Mouse (Mus musculus) stomach, postnatal 0 days (tissue): Measurements from ENCODE around the gene Zfp292. TPM values are rescaled to one million over a fixed set of nuclear protein-coding genes. Genes with fewer than 3 reads are reported as not detected.

Experiments
- ATAC-seq: fragments of 200-750 bp; cut with Nextera tagmentation; 2 replicates; pipeline ENCODE4 v1.8.0; 2017; ENCODE audit not compliant: low FRiP score, low TSS enrichment
- DNase-seq: peaks from one replicate; pipeline ENCODE4 v3.0.0-alpha.2; 2016; ENCODE audit warnings: low spot score
- H3K27ac ChIP-seq: fragments of 300-500 bp; sonication (generic); replicated peaks from 2 replicates; pipeline ENCODE4 v1.5.1; 2014; ENCODE audit warnings: mild to moderate bottlenecking, control low read depth
- H3K27me3 ChIP-seq: fragments of 300-500 bp; sonication (generic); 2 replicates; pipeline ENCODE4 v1.6.1; 2014; ENCODE audit warnings: low read length; ENCODE audit not compliant: control insufficient read depth, insufficient read depth
- H3K36me3 ChIP-seq: fragments of 300-500 bp; sonication (generic); 2 replicates; pipeline ENCODE4 v1.6.1; 2014; ENCODE audit warnings: low read length, mixed read lengths; ENCODE audit not compliant: control insufficient read depth, insufficient read depth
- H3K4me1 ChIP-seq: fragments of 300-500 bp; sonication (generic); replicated peaks from 2 replicates; pipeline ENCODE4 v1.6.1; 2014; ENCODE audit warnings: antibody characterized with exemption; ENCODE audit not compliant: control insufficient read depth, insufficient read depth
- H3K4me2 ChIP-seq: fragments of 300-500 bp; sonication (generic); replicated peaks from 2 replicates; pipeline ENCODE4 v1.6.1; 2014; ENCODE audit warnings: low read depth, mild to moderate bottlenecking, control low read depth, moderate library complexity
- H3K4me3 ChIP-seq: fragments of 300-500 bp; sonication (generic); 2 replicates; pipeline ENCODE4 v1.5.1; 2014; ENCODE audit warnings: low read depth, low read length, control low read depth
- H3K9ac ChIP-seq: fragments of 300-500 bp; sonication (generic); 2 replicates; pipeline ENCODE4 v1.6.1; 2014; ENCODE audit warnings: mild to moderate bottlenecking, low read length, control low read depth, mixed read lengths
- H3K9me3 ChIP-seq: fragments of 300-500 bp; sonication (generic); 2 replicates; pipeline ENCODE4 v1.6.1; 2016; ENCODE audit warnings: low read length; ENCODE audit not compliant: control insufficient read depth
- CTCF ChIP-seq: IDR thresholded peaks from 2 replicates; pipeline ENCODE4 v1.5.1; 2016; ENCODE audit warnings: antibody characterized with exemption, low read depth, mild to moderate bottlenecking, moderate library complexity
- EP300 ChIP-seq: optimal IDR thresholded peaks from 2 replicates; pipeline ENCODE3; 2016; ENCODE audit warnings: antibody characterized with exemption
- WGBS: fragments of 180-500 bp; shearing (Covaris S2); extraction: QIAGEN DNeasy Blood & Tissue Kit; methylation state at CpG from one replicate; pipeline ENCODE4 v1.1.7; 2014; 5-methylcytosine and 5-hydroxymethylcytosine counted together
- polyA plus RNA-seq: library from polyadenylated mRNA; unstranded; fragments of >200 nt; fragmentation: Nextera tagmentation; extraction: Ambion mirVana; gene quantifications from 2 replicates; pipeline ENCODE4 v1.2.1, GENCODE M21; 2015

Zfp292 gene
- polyA plus RNA-seq, 1 experiment from 2014 or later = 5.6 TPM

- TF ChIP-seq EP300 (no peak), CTCF (no peak)
- H3K4me2 ChIP-seq = no peak overlapping the region
- no peaks in the 10 kb centered on the region for H3K36me3 ChIP-seq
- no peak overlapping the region for H3K4me3 ChIP-seq
- no peaks in the 10 kb centered on the region for H3K9me3 ChIP-seq
- no peaks in the 10 kb centered on the region for H3K27me3 ChIP-seq
- DNase-seq = no peak
- H3K4me1 ChIP-seq = no peaks in the 10 kb centered on the region
- no peak overlapping the region for H3K9ac ChIP-seq
- no peak overlapping the region for H3K27ac ChIP-seq
- ATAC-seq = 0 out of 2 replicates have a peak, but pooled peaks have one; percentile 24
- 86% methylated on average over 3 of the region's 3 CpGs for WGBS
Observed at GRCm38 (mm10) chr4:34859416-34859815, 23.3 kb downstream of the Zfp292 start.

GRCm38 (mm10) chr4:34858903-34859302 is 23.9 kb downstream of the Zfp292 start:
- WGBS = 91% methylated on average over 3 of the region's 3 CpGs
- TF ChIP-seq EP300 (no peak), CTCF (no peak)
- H3K36me3 ChIP-seq = no peaks in the 10 kb centered on the region
- DNase-seq (no peak), ATAC-seq (no peak)
- H3K4me3 ChIP-seq = no peak overlapping the region
- no peak overlapping the region for H3K4me2 ChIP-seq
- no peaks in the 10 kb centered on the region for H3K9me3 ChIP-seq
- H3K9ac ChIP-seq = no peak overlapping the region
- H3K27me3 ChIP-seq = no peaks in the 10 kb centered on the region
- H3K4me1 ChIP-seq = no peaks in the 10 kb centered on the region
- no peak overlapping the region for H3K27ac ChIP-seq

- Histone ChIP-seq H3K36me3 (no peaks in the 10 kb centered on the region), H3K4me2 (no peak overlapping the region), H3K9ac (no peak overlapping the region), H3K9me3 (no peaks in the 10 kb centered on the region), H3K27me3 (no peaks in the 10 kb centered on the region), H3K4me3 (no peak overlapping the region), H3K4me1 (no peaks in the 10 kb centered on the region), H3K27ac (no peak overlapping the region)
- DNase-seq = no peak
- no peak for TF ChIP-seq CTCF
- ATAC-seq = no peak
- WGBS = 48% methylated on average over 1 of the region's 1 CpGs
Observed at GRCm38 (mm10) chr4:34855966-34856365, 26.8 kb downstream of the Zfp292 start.

GRCm38 (mm10) chr4:34852051-34852450 is 30.7 kb downstream of the Zfp292 start:
- Histone ChIP-seq H3K27ac (no peak overlapping the region), H3K4me3 (no peak overlapping the region), H3K36me3 (no peaks in the 10 kb centered on the region), H3K9me3 (no peaks in the 10 kb centered on the region), H3K4me1 (no peaks in the 10 kb centered on the region), H3K4me2 (no peak overlapping the region), H3K9ac (no peak overlapping the region), H3K27me3 (no peaks in the 10 kb centered on the region)
- ATAC-seq (no peak), DNase-seq (no peak)
- TF ChIP-seq EP300 (no peak), CTCF (no peak)
- 87% methylated on average over 7 of the region's 7 CpGs for WGBS

- H3K4me3 ChIP-seq = no peak overlapping the region
- no peaks in the 10 kb centered on the region for H3K36me3 ChIP-seq
- no peaks in the 10 kb centered on the region for H3K9me3 ChIP-seq
- H3K27me3 ChIP-seq = no peaks in the 10 kb centered on the region
- no peak overlapping the region for H3K9ac ChIP-seq
- ATAC-seq (no peak), DNase-seq (no peak)
- H3K4me1 ChIP-seq = no peaks in the 10 kb centered on the region
- TF ChIP-seq EP300 (no peak), CTCF (no peak)
- no peak overlapping the region for H3K4me2 ChIP-seq
- WGBS = 96% methylated on average over 2 of the region's 2 CpGs
- H3K27ac ChIP-seq = no peak overlapping the region
Observed at GRCm38 (mm10) chr4:34850156-34850555, 32.6 kb downstream of the Zfp292 start.

- H3K27ac ChIP-seq = no peak overlapping the region
- H3K27me3 ChIP-seq = no peaks in the 10 kb centered on the region
- TF ChIP-seq CTCF = no peak
- TF ChIP-seq EP300 = no peak
- WGBS = 85% methylated on average over 6 of the region's 6 CpGs
- H3K4me3 ChIP-seq = no peak overlapping the region
- H3K9ac ChIP-seq = no peak overlapping the region
- no peaks in the 10 kb centered on the region for H3K9me3 ChIP-seq
- H3K4me1 ChIP-seq = no peaks in the 10 kb centered on the region
- DNase-seq (no peak), ATAC-seq (no peak)
- no peak overlapping the region for H3K4me2 ChIP-seq
- H3K36me3 ChIP-seq = no peaks in the 10 kb centered on the region
Observed at GRCm38 (mm10) chr4:34847679-34848309, 35.0 kb downstream of the Zfp292 start.
